Mouse (Mus musculus): ENCODE data around the gene Eps15. TPM values are rescaled to one million over a fixed set of nuclear protein-coding genes. Genes with fewer than 3 reads are reported as not detected.
"Not testable (repeated sequence)": the region's sequence is repeated elsewhere in the genome, so short reads cannot be mapped to it uniquely, and the experiment has no call there.

The Eps15 gene
- polyA plus RNA-seq, 1 experiment from 2014 or later: 61.1 TPM

- not testable (repeated sequence) for H3K9ac ChIP-seq (ENCODE audit: low read length); DNase-seq (ENCODE audit: low spot score); H3K27ac ChIP-seq (ENCODE audit: low read depth, low read length); H3K4me2 ChIP-seq (ENCODE audit: low read depth); H3K4me1 ChIP-seq (ENCODE audit: control insufficient read depth, insufficient read depth, low read length); H3K9me3 ChIP-seq (ENCODE audit: control insufficient read depth, low read length); H3K4me3 ChIP-seq (ENCODE audit: low read depth, low read length); H3K27me3 ChIP-seq (ENCODE audit: control insufficient read depth, insufficient read depth, low read length); ATAC-seq (ENCODE audit: insufficient read depth, low FRiP score, low TSS enrichment); H3K36me3 ChIP-seq (ENCODE audit: control insufficient read depth, insufficient read depth, low read length)
- 88% methylated on average over 3 of the region's 3 CpGs for WGBS
These were observed 124.8 kb downstream of the Eps15 start for GRCm38 (mm10) chr4:109404908-109405307.

GRCm38 (mm10) chr4:109405415-109405814, 125.3 kb downstream of the Eps15 start:
- 0 out of 2 replicates have a peak, but pooled peaks have one; percentile 41 for ATAC-seq (ENCODE audit: insufficient read depth, low FRiP score, low TSS enrichment)
- Histone ChIP-seq H3K27ac (ENCODE audit: low read depth, low read length) (no peak overlapping the region), H3K9ac (ENCODE audit: low read length) (no peak overlapping the region), H3K9me3 (ENCODE audit: control insufficient read depth, low read length) (no peaks in the 10 kb centered on the region), H3K27me3 (ENCODE audit: control insufficient read depth, insufficient read depth, low read length) (peaks cover 5% of the 10 kb centered on the region; the same call in 1 of the 2 replicates), H3K4me3 (ENCODE audit: low read depth, low read length) (0 out of 2 replicates have a peak overlapping the region, but pooled peaks have one; percentile 2), H3K4me1 (ENCODE audit: control insufficient read depth, insufficient read depth, low read length) (peaks cover 6% of the 10 kb centered on the region; the same call in 1 of the 2 replicates), H3K4me2 (ENCODE audit: low read depth) (no peak overlapping the region), H3K36me3 (ENCODE audit: control insufficient read depth, insufficient read depth, low read length) (no peaks in the 10 kb centered on the region)
- WGBS: 57% methylated on average over 8 of the region's 8 CpGs
- peak; percentile 23 for DNase-seq (ENCODE audit: low spot score)

- H3K4me2 ChIP-seq (ENCODE audit: low read depth): peak overlapping the region; percentile 88
- peak; percentile 29; the same call in 1 of the 2 replicates for ATAC-seq (ENCODE audit: insufficient read depth, low FRiP score, low TSS enrichment)
These were observed 126.0 kb downstream of the Eps15 start for GRCm38 (mm10) chr4:109406054-109406485.

GRCm38 (mm10) chr4:109406486-109407175, 126.6 kb downstream of the Eps15 start, which contains the start of gene Ttc39a:
Gene Ttc39a, plus strand, starts transcription at chr4:109406623.
- peak; percentile 63 for DNase-seq (ENCODE audit: low spot score)
- peak; percentile 51 for ATAC-seq (ENCODE audit: insufficient read depth, low FRiP score, low TSS enrichment)
- Histone ChIP-seq H3K9ac (ENCODE audit: low read length) (peak within 1 kb of the TSS; percentile 67), H3K4me2 (ENCODE audit: low read depth) (peak within 1 kb of the TSS; percentile 88), H3K9me3 (ENCODE audit: control insufficient read depth, low read length) (no peaks in the 10 kb centered on the region), H3K27ac (ENCODE audit: low read depth, low read length) (no peak within 1 kb of the TSS), H3K4me3 (ENCODE audit: low read depth, low read length) (peak within 1 kb of the TSS; percentile 54), H3K4me1 (ENCODE audit: control insufficient read depth, insufficient read depth, low read length) (peaks cover 6% of the 10 kb centered on the region; the same call in 1 of the 2 replicates), H3K36me3 (ENCODE audit: control insufficient read depth, insufficient read depth, low read length) (no peaks in the 10 kb centered on the region), H3K27me3 (ENCODE audit: control insufficient read depth, insufficient read depth, low read length) (peaks cover 5% of the 10 kb centered on the region; the same call in 1 of the 2 replicates)
- under 1% methylated on average over 44 of the region's 56 CpGs for WGBS

More at GRCm38 (mm10) chr4:109406054-109406485, 126.0 kb downstream of the Eps15 start:
- Histone ChIP-seq H3K36me3 (ENCODE audit: control insufficient read depth, insufficient read depth, low read length) (no peaks in the 10 kb centered on the region), H3K9ac (ENCODE audit: low read length) (no peak overlapping the region), H3K4me1 (ENCODE audit: control insufficient read depth, insufficient read depth, low read length) (peaks cover 6% of the 10 kb centered on the region; the same call in 1 of the 2 replicates), H3K27me3 (ENCODE audit: control insufficient read depth, insufficient read depth, low read length) (peaks cover 5% of the 10 kb centered on the region; the same call in 1 of the 2 replicates), H3K9me3 (ENCODE audit: control insufficient read depth, low read length) (no peaks in the 10 kb centered on the region), H3K4me3 (ENCODE audit: low read depth, low read length) (peak overlapping the region; percentile 54), H3K27ac (ENCODE audit: low read depth, low read length) (no peak overlapping the region)
- WGBS: 13% methylated on average over 3 of the region's 3 CpGs
- peak; percentile 41 for DNase-seq (ENCODE audit: low spot score)

GRCm38 (mm10) chr4:109407176-109407520, 127.1 kb downstream of the Eps15 start:
- WGBS: 5% methylated on average over 18 of the region's 24 CpGs
- H3K4me3 ChIP-seq (ENCODE audit: low read depth, low read length): peak overlapping the region; percentile 54
- peaks cover 6% of the 10 kb centered on the region; the same call in 1 of the 2 replicates for H3K4me1 ChIP-seq (ENCODE audit: control insufficient read depth, insufficient read depth, low read length)
- H3K36me3 ChIP-seq (ENCODE audit: control insufficient read depth, insufficient read depth, low read length): no peaks in the 10 kb centered on the region
- H3K9ac ChIP-seq (ENCODE audit: low read length): peak overlapping the region; percentile 67
- peaks cover 5% of the 10 kb centered on the region; the same call in 1 of the 2 replicates for H3K27me3 ChIP-seq (ENCODE audit: control insufficient read depth, insufficient read depth, low read length)
- DNase-seq (ENCODE audit: low spot score) (no peak), ATAC-seq (ENCODE audit: insufficient read depth, low FRiP score, low TSS enrichment) (peak; percentile 51)
- H3K9me3 ChIP-seq (ENCODE audit: control insufficient read depth, low read length): no peaks in the 10 kb centered on the region
- no peak overlapping the region for H3K27ac ChIP-seq (ENCODE audit: low read depth, low read length)
- peak overlapping the region; percentile 88 for H3K4me2 ChIP-seq (ENCODE audit: low read depth)

GRCm38 (mm10) chr4:109407701-109408485, 127.8 kb downstream of the Eps15 start:
- H3K27me3 ChIP-seq (ENCODE audit: control insufficient read depth, insufficient read depth, low read length): peaks cover 5% of the 10 kb centered on the region; the same call in 1 of the 2 replicates
- no peak overlapping the region for H3K9ac ChIP-seq (ENCODE audit: low read length)
- no peaks in the 10 kb centered on the region for H3K9me3 ChIP-seq (ENCODE audit: control insufficient read depth, low read length)
- no peak for DNase-seq (ENCODE audit: low spot score)
- H3K4me2 ChIP-seq (ENCODE audit: low read depth): peak overlapping the region; percentile 88; the same call in 1 of the 2 replicates
- WGBS: 90% methylated on average over 9 of the region's 9 CpGs
- no peak for ATAC-seq (ENCODE audit: insufficient read depth, low FRiP score, low TSS enrichment)
- peaks cover 6% of the 10 kb centered on the region; the same call in 1 of the 2 replicates for H3K4me1 ChIP-seq (ENCODE audit: control insufficient read depth, insufficient read depth, low read length)
- H3K27ac ChIP-seq (ENCODE audit: low read depth, low read length): no peak overlapping the region
- H3K4me3 ChIP-seq (ENCODE audit: low read depth, low read length): no peak overlapping the region
- H3K36me3 ChIP-seq (ENCODE audit: control insufficient read depth, insufficient read depth, low read length): no peaks in the 10 kb centered on the region

GRCm38 (mm10) chr4:109410681-109411376, 130.8 kb downstream of the Eps15 start:
- Histone ChIP-seq H3K4me2 (ENCODE audit: low read depth) (no peak overlapping the region), H3K9ac (ENCODE audit: low read length) (no peak overlapping the region), H3K4me1 (ENCODE audit: control insufficient read depth, insufficient read depth, low read length) (peaks cover 5% of the 10 kb centered on the region; the same call in 1 of the 2 replicates), H3K27me3 (ENCODE audit: control insufficient read depth, insufficient read depth, low read length) (peaks cover 5% of the 10 kb centered on the region; the same call in 1 of the 2 replicates), H3K36me3 (ENCODE audit: control insufficient read depth, insufficient read depth, low read length) (no peaks in the 10 kb centered on the region), H3K27ac (ENCODE audit: low read depth, low read length) (0 out of 2 replicates have a peak overlapping the region, but pooled peaks have one; percentile 34), H3K9me3 (ENCODE audit: control insufficient read depth, low read length) (no peaks in the 10 kb centered on the region), H3K4me3 (ENCODE audit: low read depth, low read length) (no peak overlapping the region)
- DNase-seq (ENCODE audit: low spot score) (no peak), ATAC-seq (ENCODE audit: insufficient read depth, low FRiP score, low TSS enrichment) (no peak)
- 75% methylated on average over 9 of the region's 9 CpGs for WGBS

- no peak overlapping the region for H3K9ac ChIP-seq (ENCODE audit: low read length)
- H3K4me2 ChIP-seq (ENCODE audit: low read depth): no peak overlapping the region
- no peaks in the 10 kb centered on the region for H3K4me1 ChIP-seq (ENCODE audit: control insufficient read depth, insufficient read depth, low read length)
- no peaks in the 10 kb centered on the region for H3K36me3 ChIP-seq (ENCODE audit: control insufficient read depth, insufficient read depth, low read length)
- peaks cover 5% of the 10 kb centered on the region; the same call in 1 of the 2 replicates for H3K27me3 ChIP-seq (ENCODE audit: control insufficient read depth, insufficient read depth, low read length)
- no peak overlapping the region for H3K4me3 ChIP-seq (ENCODE audit: low read depth, low read length)
- no peak for ATAC-seq (ENCODE audit: insufficient read depth, low FRiP score, low TSS enrichment)
- 0 out of 2 replicates have a peak overlapping the region, but pooled peaks have one; percentile 34 for H3K27ac ChIP-seq (ENCODE audit: low read depth, low read length)
- 87% methylated on average over 6 of the region's 6 CpGs for WGBS
- H3K9me3 ChIP-seq (ENCODE audit: control insufficient read depth, low read length): no peaks in the 10 kb centered on the region
- no peak for DNase-seq (ENCODE audit: low spot score)
These were observed 131.4 kb downstream of the Eps15 start for GRCm38 (mm10) chr4:109411377-109411967.
